ENCODE assay signal across 14 mouse cellular contexts in the genomic region with DNA sequence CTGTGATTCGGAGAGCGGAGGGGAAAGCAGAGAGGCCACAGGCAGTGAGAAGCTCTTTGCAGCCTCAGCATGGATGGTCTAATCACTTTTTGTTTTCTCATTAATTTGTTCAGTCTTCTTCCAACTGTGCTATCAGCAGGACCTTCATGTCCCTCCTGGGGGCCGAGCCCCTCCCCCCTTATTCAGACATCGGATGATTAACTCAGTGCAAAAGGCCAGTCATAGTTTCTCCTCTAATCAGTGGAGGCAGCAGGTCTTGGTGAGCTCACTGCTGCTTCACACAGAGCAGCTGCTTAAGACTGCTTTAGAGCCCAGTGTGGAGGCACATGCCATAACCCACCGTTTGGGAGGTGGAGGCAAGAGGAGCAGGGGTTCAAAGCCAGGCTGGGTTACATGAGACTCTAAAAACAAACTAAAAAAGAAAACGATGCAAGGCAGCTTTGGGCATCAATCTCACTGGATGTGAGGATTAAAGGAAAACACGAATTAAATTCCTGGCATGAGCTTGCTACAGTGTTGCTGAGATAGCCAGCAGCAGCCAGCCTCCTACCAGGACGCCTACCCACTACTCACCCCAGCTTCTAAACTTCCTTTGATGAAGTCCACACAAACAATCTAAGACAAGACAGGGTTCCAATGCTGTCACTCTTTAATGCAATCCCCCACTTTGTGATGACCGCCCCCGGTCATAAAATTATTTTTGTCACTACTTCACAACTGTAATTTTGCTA.
A peak's percentile ranks its signal among the peaks of the same experiment; 100 is the strongest.
DNase-seq lines count a peak whose midpoint lies in the region; ATAC-seq and TF ChIP-seq lines count a peak whose summit lies in the region.
"Had no signal": no experiment of that assay in that cellular context is flagged by ENCODE, and none has a peak within 500 bp of the region (broad histone marks: within the 10 kb centered on the region; RNA-seq: fewer than 3 reads in every experiment).

No protein-coding gene starts in this region.

- TF ChIP-seq EP300 in heart, adult 2 months (IDR thresholded peaks at IDR 0.05; ENCODE audit: insufficient read depth, low read depth, low read length), result no peak

- TF ChIP-seq CTCF in heart, adult 2 months (IDR thresholded peaks at IDR 0.05), result no peak
- no peak for TF ChIP-seq CTCF in brain, embryonic 14.5 days (IDR thresholded peaks at IDR 0.05; ENCODE audit: borderline replicate concordance, extremely low read depth, insufficient read depth, insufficient read length)

- no peak overlapping the region for H3K4me2 ChIP-seq in heart, embryonic 16.5 days (ENCODE audit: low read depth, low read length)
- no peak overlapping the region for H3K4me2 ChIP-seq in hindbrain, embryonic 12.5 days (replicated peaks)
- no peak overlapping the region for H3K4me2 ChIP-seq in midbrain, embryonic 15.5 days
- H3K4me2 ChIP-seq: forebrain, embryonic 13.5 days; heart, embryonic 13.5 days had no signal

- no peaks in the 10 kb centered on the region for H3K9me3 ChIP-seq in heart, embryonic 16.5 days (replicated peaks; ENCODE audit: control insufficient read depth, low read length)
- H3K9me3 ChIP-seq in hindbrain, embryonic 12.5 days (replicated peaks), result no peaks in the 10 kb centered on the region
- no peaks in the 10 kb centered on the region for H3K9me3 ChIP-seq in midbrain, embryonic 15.5 days
- H3K9me3 ChIP-seq: forebrain, embryonic 13.5 days; heart, embryonic 13.5 days had no signal

- peaks cover 12% of the 10 kb centered on the region for H3K4me1 ChIP-seq in heart, embryonic 16.5 days (ENCODE audit: control insufficient read depth, insufficient read depth, low read length)
- H3K4me1 ChIP-seq in heart, adult 2 months (ENCODE audit: control insufficient read depth, insufficient read depth, low read length), result no peaks in the 10 kb centered on the region; the same call in 1 of the 2 replicates
- peaks cover 28% of the 10 kb centered on the region for H3K4me1 ChIP-seq in hindbrain, embryonic 12.5 days
- H3K4me1 ChIP-seq in midbrain, embryonic 15.5 days, result peaks cover 11% of the 10 kb centered on the region
- H3K4me1 ChIP-seq: forebrain, embryonic 13.5 days had no signal

- no peak for TF ChIP-seq POLR2A in heart, adult 2 months (IDR thresholded peaks at IDR 0.05; ENCODE audit: insufficient read depth, low read depth, low read length)
- no peak for TF ChIP-seq POLR2A in brain, embryonic 14.5 days (IDR thresholded peaks at IDR 0.05; ENCODE audit: borderline replicate concordance, extremely low read depth, insufficient read depth, insufficient read length, poor library complexity, severe bottlenecking)

- 43% methylated on average over 10 of the region's 10 CpGs for WGBS in heart, embryonic 16.5 days
- 44% methylated on average over 10 of the region's 10 CpGs for WGBS in heart, adult 2 months
- 35% methylated on average over 10 of the region's 10 CpGs for WGBS in hindbrain, embryonic 12.5 days
- 32% methylated on average over 10 of the region's 10 CpGs for WGBS in midbrain, embryonic 15.5 days

- ATAC-seq in heart, embryonic 16.5 days (replicated peaks; ENCODE audit: extremely low read depth, insufficient read depth, low FRiP score), result no peak
- ATAC-seq in hindbrain, embryonic 12.5 days (ENCODE audit: low FRiP score), result peak; percentile 54
- peak; percentile 65; the same call in 1 of the 2 replicates for ATAC-seq in midbrain, embryonic 15.5 days (replicated peaks)
- ATAC-seq: forebrain, embryonic 13.5 days had no signal

- no peaks in the 10 kb centered on the region for H3K79me2 ChIP-seq in heart, adult 2 months (replicated peaks; ENCODE audit: control insufficient read depth, insufficient read depth, low read length)

- H3K27ac ChIP-seq in heart, embryonic 16.5 days (ENCODE audit: low read length), result no peak overlapping the region
- no peak overlapping the region for H3K27ac ChIP-seq in heart, adult 2 months
- H3K27ac ChIP-seq in hindbrain, embryonic 12.5 days, result no peak overlapping the region
- no peak overlapping the region for H3K27ac ChIP-seq in midbrain, embryonic 15.5 days
- H3K27ac ChIP-seq: forebrain, embryonic 13.5 days; heart, embryonic 13.5 days; kidney, postnatal 0 days; liver, embryonic 14.5 days had no signal

- H3K36me3 ChIP-seq in heart, embryonic 16.5 days (ENCODE audit: control insufficient read depth, insufficient read depth), result no peaks in the 10 kb centered on the region
- H3K36me3 ChIP-seq in heart, adult 2 months (ENCODE audit: control insufficient read depth, insufficient read depth, low read length), result no peaks in the 10 kb centered on the region
- H3K36me3 ChIP-seq in hindbrain, embryonic 12.5 days, result no peaks in the 10 kb centered on the region
- H3K36me3 ChIP-seq in midbrain, embryonic 15.5 days (replicated peaks), result no peaks in the 10 kb centered on the region
- H3K36me3 ChIP-seq: heart, embryonic 13.5 days had no signal

- no peak overlapping the region for H3K4me3 ChIP-seq in heart, embryonic 16.5 days (ENCODE audit: low read length)
- no peak overlapping the region for H3K4me3 ChIP-seq in heart, adult 2 months
- H3K4me3 ChIP-seq in hindbrain, embryonic 12.5 days, result no peak overlapping the region
- no peak overlapping the region for H3K4me3 ChIP-seq in midbrain, embryonic 15.5 days
- H3K4me3 ChIP-seq: forebrain, embryonic 13.5 days; heart, embryonic 13.5 days had no signal

- 0 out of 2 replicates have a peak overlapping the region, but pooled peaks have one; percentile 10 for H3K9ac ChIP-seq in heart, embryonic 16.5 days (ENCODE audit: low read length)
- no peak overlapping the region for H3K9ac ChIP-seq in heart, adult 2 months (ENCODE audit: low read depth, low read length)
- no peak overlapping the region; the same call in 1 of the 2 replicates for H3K9ac ChIP-seq in hindbrain, embryonic 12.5 days
- H3K9ac ChIP-seq in midbrain, embryonic 15.5 days, result no peak overlapping the region
- H3K9ac ChIP-seq: forebrain, embryonic 13.5 days; heart, embryonic 13.5 days; liver, embryonic 14.5 days had no signal

- no peak for DNase-seq in heart, adult 2 months
- DNase-seq in brain, embryonic 14.5 days (ENCODE audit: low read depth), result peak; percentile 54
- no peak for DNase-seq in MN1 (ENCODE audit: low spot score)
- DNase-seq in spleen, adult 18-20 months, result no peak
- DNase-seq: cerebellum, adult 9-10 months; gastrocnemius, postnatal 10 days; layer of hippocampus, postnatal 36 days had no signal

- H3K27me3 ChIP-seq in heart, embryonic 16.5 days (ENCODE audit: control insufficient read depth, insufficient read depth, low read length), result no peaks in the 10 kb centered on the region
- H3K27me3 ChIP-seq in heart, adult 2 months (ENCODE audit: control insufficient read depth, insufficient read depth, low read length), result no peaks in the 10 kb centered on the region
- no peaks in the 10 kb centered on the region for H3K27me3 ChIP-seq in hindbrain, embryonic 12.5 days
- no peaks in the 10 kb centered on the region for H3K27me3 ChIP-seq in midbrain, embryonic 15.5 days (replicated peaks)

- intact Hi-C loops in heart, adult 2 months (cut with DNase I), result no loop called here
